Mouse (Mus musculus) naive thymus-derived CD4-positive, alpha-beta T cell, adult 2 months (primary cell): ENCODE data around the gene Vmn2r2.

Experiments
- DNase-seq: peaks from one replicate; pipeline ENCODE4 v3.0.0-alpha.2; 2011; ENCODE audit warnings: low read depth

Gene Vmn2r2

GRCm38 (mm10) chr3:64141878-64142508, at the start of gene Vmn2r2:
Gene Vmn2r2 (minus strand): TSS chr3:64141928.
- no peak for DNase-seq

- DNase-seq: no peak
These were observed 28.2 kb downstream of the Vmn2r2 start for GRCm38 (mm10) chr3:64113352-64114046.

GRCm38 (mm10) chr3:64112707-64113106, 29.0 kb downstream of the Vmn2r2 start:
- no peak for DNase-seq

- DNase-seq: no peak
These were observed 60.5 kb downstream of the Vmn2r2 start, which contains the start of gene Vmn2r1 for GRCm38 (mm10) chr3:64081247-64081646. Gene Vmn2r1 (plus strand): TSS chr3:64081547.
